In genomic region chr12:112722240-112723027, GRCm38 (mm10) we compare ENCODE assay signal across 8 mouse cellular contexts. TPM values are rescaled to one million over a fixed set of nuclear protein-coding genes. Genes with fewer than 3 reads are reported as not detected.
A peak's percentile ranks its signal among the peaks of the same experiment; 100 is the strongest.
DNase-seq lines count a peak whose midpoint lies in the region; ATAC-seq lines count a peak whose summit lies in the region.

No protein-coding gene starts in this region.

- ATAC-seq in intestine, embryonic 14.5 days (replicated peaks; ENCODE audit: low FRiP score, low TSS enrichment, low read depth) = peak; percentile 49
- 0 out of 2 replicates have a peak, but pooled peaks have one; percentile 8 for ATAC-seq in liver, embryonic 16.5 days (ENCODE audit: low read depth)
- peak; percentile 46 for ATAC-seq in neural tube, embryonic 12.5 days (ENCODE audit: low FRiP score, low read depth)

- peak; percentile 54 to 60 for DNase-seq in layer of hippocampus, postnatal 10 days (ENCODE audit: low spot score in 2 of 2)
- DNase-seq in layer of hippocampus, postnatal 36 days = no peak
- DNase-seq in cerebellum, adult 18-20 months = peak; percentile 78 to 81
- DNase-seq in gastrocnemius, adult 18-20 months (ENCODE audit: low spot score) = peak; percentile 48
- DNase-seq in intestine, embryonic 14.5 days (ENCODE audit: low spot score) = peak; percentile 80
- DNase-seq in urinary bladder, postnatal 10 days (ENCODE audit: low spot score) = peak; percentile 49

- H3K27me3 ChIP-seq in intestine, embryonic 14.5 days (replicated peaks; ENCODE audit: control insufficient read depth, insufficient read depth, low read length) = 0 out of 2 replicates have a peak, but pooled peaks cover 6% of the 10 kb centered on the region
- peaks cover 32% of the 10 kb centered on the region for H3K27me3 ChIP-seq in liver, embryonic 16.5 days (ENCODE audit: control insufficient read depth, insufficient read depth, low read depth, low read length)
- H3K27me3 ChIP-seq in neural tube, embryonic 12.5 days (replicated peaks) = peaks cover 32% of the 10 kb centered on the region

- H3K9me3 ChIP-seq in intestine, embryonic 14.5 days (ENCODE audit: control insufficient read depth, low read length) = no peaks in the 10 kb centered on the region
- H3K9me3 ChIP-seq in liver, embryonic 16.5 days (replicated peaks; ENCODE audit: control insufficient read depth, low read length) = no peaks in the 10 kb centered on the region
- no peaks in the 10 kb centered on the region for H3K9me3 ChIP-seq in neural tube, embryonic 12.5 days

- peak overlapping the region; percentile 74 for H3K9ac ChIP-seq in intestine, embryonic 14.5 days (ENCODE audit: low read length)
- H3K9ac ChIP-seq in liver, embryonic 16.5 days (ENCODE audit: low read depth, low read length) = peak overlapping the region; percentile 53
- peak overlapping the region; percentile 87 for H3K9ac ChIP-seq in neural tube, embryonic 12.5 days

- peaks cover 10% of the 10 kb centered on the region for H3K4me1 ChIP-seq in intestine, embryonic 14.5 days (replicated peaks; ENCODE audit: control insufficient read depth, insufficient read depth, low read length)
- peaks cover 3% of the 10 kb centered on the region for H3K4me1 ChIP-seq in liver, embryonic 16.5 days (ENCODE audit: control insufficient read depth, low read depth, low read length)
- peaks cover 27% of the 10 kb centered on the region for H3K4me1 ChIP-seq in neural tube, embryonic 12.5 days

- H3K36me3 ChIP-seq in intestine, embryonic 14.5 days (ENCODE audit: control insufficient read depth, insufficient read depth, low read length) = peaks cover 9% of the 10 kb centered on the region; the same call in 1 of the 2 replicates
- no peaks in the 10 kb centered on the region for H3K36me3 ChIP-seq in liver, embryonic 16.5 days (ENCODE audit: control insufficient read depth, insufficient read depth)
- H3K36me3 ChIP-seq in neural tube, embryonic 12.5 days = no peaks in the 10 kb centered on the region

- peak overlapping the region; percentile 73 for H3K27ac ChIP-seq in intestine, embryonic 14.5 days (ENCODE audit: low read depth)
- peak overlapping the region; percentile 56; the same call in 1 of the 2 replicates for H3K27ac ChIP-seq in liver, embryonic 16.5 days (ENCODE audit: low read length)
- no peak overlapping the region for H3K27ac ChIP-seq in neural tube, embryonic 12.5 days

- under 1% methylated on average over 71 of the region's 75 CpGs for WGBS in intestine, embryonic 14.5 days
- 1% methylated on average over 52 of the region's 75 CpGs for WGBS in liver, embryonic 16.5 days (ENCODE audit: insufficient replicate concordance)
- under 1% methylated on average over 75 of the region's 75 CpGs for WGBS in neural tube, embryonic 12.5 days

- peak overlapping the region; percentile 91 for H3K4me2 ChIP-seq in intestine, embryonic 14.5 days (ENCODE audit: low read length)
- H3K4me2 ChIP-seq in liver, embryonic 16.5 days (ENCODE audit: low read depth, low read length) = peak overlapping the region; percentile 66
- peak overlapping the region; percentile 100 for H3K4me2 ChIP-seq in neural tube, embryonic 12.5 days (replicated peaks)

- H3K4me3 ChIP-seq in intestine, embryonic 14.5 days (ENCODE audit: low read depth, low read length) = peak overlapping the region; percentile 71
- H3K4me3 ChIP-seq in liver, embryonic 16.5 days (ENCODE audit: low read depth, low read length) = peak overlapping the region; percentile 63
- H3K4me3 ChIP-seq in neural tube, embryonic 12.5 days = peak overlapping the region; percentile 86

RNA-seq across cellular contexts. Expression of gene Cep170b, which starts 2.2 kb away (rescaled TPM):
- total RNA-seq in layer of hippocampus, postnatal 10 days (2021) = 100 to 1,000 TPM; 180 to 199 TPM
- total RNA-seq in layer of hippocampus, postnatal 36 days (2021) = 100 to 1,000 TPM; 171 to 189 TPM
- total RNA-seq in gastrocnemius, adult 18-20 months (2021) = 10 to 100 TPM in 1 of 2 experiments, 1 to 10 TPM in 1; 9.0 to 12.8 TPM
- polyA plus RNA-seq in intestine, embryonic 14.5 days (2014; fragmentation: Nextera tagmentation; extraction: Ambion mirVana) = 15.9 and 18.3 TPM in 2 replicates
- polyA plus RNA-seq in liver, embryonic 16.5 days (2015; fragmentation: Nextera tagmentation; extraction: Ambion mirVana) = 2.8 and 3.6 TPM in 2 replicates
- 22.2 and 23.2 TPM in 2 replicates for polyA plus RNA-seq in neural tube, embryonic 12.5 days (2016; fragmentation: Nextera tagmentation; extraction: Ambion mirVana)

RNA-seq across cellular contexts. Expression of gene Pld4, which starts 38.0 kb away (rescaled TPM):
- 10 to 100 TPM in 1 of 2 experiments, 1 to 10 TPM in 1; 9.2 to 11.7 TPM for total RNA-seq in layer of hippocampus, postnatal 10 days (2021)
- 1 to 10 TPM; 8.7 to 9.4 TPM for total RNA-seq in layer of hippocampus, postnatal 36 days (2021)
- total RNA-seq in gastrocnemius, adult 18-20 months (2021) = 1 to 10 TPM; 1.3 to 3.4 TPM
- polyA plus RNA-seq in intestine, embryonic 14.5 days (2014; fragmentation: Nextera tagmentation; extraction: Ambion mirVana) = 12.6 and 13.0 TPM in 2 replicates
- polyA plus RNA-seq in liver, embryonic 16.5 days (2015; fragmentation: Nextera tagmentation; extraction: Ambion mirVana) = 19.4 and 20.3 TPM in 2 replicates
- 5.1 and 5.8 TPM in 2 replicates for polyA plus RNA-seq in neural tube, embryonic 12.5 days (2016; fragmentation: Nextera tagmentation; extraction: Ambion mirVana)

RNA-seq across cellular contexts. Expression of gene Zbtb42, which starts 43.8 kb away (rescaled TPM):
- total RNA-seq in layer of hippocampus, postnatal 10 days (2021) = under 1 TPM; 0.33 to 0.80 TPM
- under 1 TPM; 0.37 to 0.38 TPM for total RNA-seq in layer of hippocampus, postnatal 36 days (2021)
- total RNA-seq in gastrocnemius, adult 18-20 months (2021) = under 1 TPM; 0.59 to 0.90 TPM
- 9.4 and 9.8 TPM in 2 replicates for polyA plus RNA-seq in intestine, embryonic 14.5 days (2014; fragmentation: Nextera tagmentation; extraction: Ambion mirVana)
- 0.88 and 1.5 TPM in 2 replicates for polyA plus RNA-seq in liver, embryonic 16.5 days (2015; fragmentation: Nextera tagmentation; extraction: Ambion mirVana)
- 4.0 and 5.4 TPM in 2 replicates for polyA plus RNA-seq in neural tube, embryonic 12.5 days (2016; fragmentation: Nextera tagmentation; extraction: Ambion mirVana)

RNA-seq across cellular contexts. Expression of gene Akt1, which starts 47.8 kb away (rescaled TPM):
- total RNA-seq in layer of hippocampus, postnatal 10 days (2021) = 100 to 1,000 TPM; 182 to 185 TPM
- total RNA-seq in layer of hippocampus, postnatal 36 days (2021) = 100 to 1,000 TPM; 145 to 156 TPM
- 10 to 100 TPM; 44.7 to 49.5 TPM for total RNA-seq in gastrocnemius, adult 18-20 months (2021)
- 56.2 and 58.8 TPM in 2 replicates for polyA plus RNA-seq in intestine, embryonic 14.5 days (2014; fragmentation: Nextera tagmentation; extraction: Ambion mirVana)
- 8.6 and 8.9 TPM in 2 replicates for polyA plus RNA-seq in liver, embryonic 16.5 days (2015; fragmentation: Nextera tagmentation; extraction: Ambion mirVana)
- polyA plus RNA-seq in neural tube, embryonic 12.5 days (2016; fragmentation: Nextera tagmentation; extraction: Ambion mirVana) = 184 and 201 TPM in 2 replicates

Comparison
In these comparisons a context has a peak if more than half of its experiments do, and no peak if none do; other contexts are left out.
1. DNase-seq: peak in layer of hippocampus, postnatal 10 days (2 of 2), cerebellum, adult 18-20 months (2 of 2), gastrocnemius, adult 18-20 months (single experiment), intestine, embryonic 14.5 days (single experiment) and urinary bladder, postnatal 10 days (single experiment); none in layer of hippocampus, postnatal 36 days (0 of 2).
2. RNA of gene Cep170b, which starts 2.2 kb away (total RNA-seq): 180 to 199 TPM in layer of hippocampus, postnatal 10 days and 171 to 189 TPM in layer of hippocampus, postnatal 36 days; 9.0 to 12.8 TPM in gastrocnemius, adult 18-20 months; every median in the first group is over 10 times any median in the second.
3. Peak in every context shown above with its lines, with median percentiles within 50 percentile points of each other: ATAC-seq, H3K4me2 ChIP-seq, H3K4me3 ChIP-seq and H3K9ac ChIP-seq.